Mouse (Mus musculus) testis, adult 2 months (tissue): Measurements from ENCODE around the gene 1700025G04Rik. TPM values are rescaled to one million over a fixed set of nuclear protein-coding genes. Genes with fewer than 3 reads are reported as not detected.

Experiments used
- H3K27ac ChIP-seq: fragments of 200-500 bp; 2 replicates; pipeline ENCODE4 v1.5.1; 2012; ENCODE audit warnings: low read depth, low read length; ENCODE audit not compliant: control insufficient read depth, insufficient read depth
- H3K27me3 ChIP-seq: fragments of 200-500 bp; 2 replicates; pipeline ENCODE4 v1.6.1; 2012; ENCODE audit warnings: mild to moderate bottlenecking, low read length, moderate library complexity; ENCODE audit not compliant: control insufficient read depth, insufficient read depth
- H3K36me3 ChIP-seq: fragments of 200-500 bp; 2 replicates; pipeline ENCODE4 v1.6.1; 2012; ENCODE audit warnings: mild to moderate bottlenecking, low read length; ENCODE audit not compliant: control insufficient read depth, insufficient read depth
- H3K4me1 ChIP-seq: fragments of 200-500 bp; 2 replicates; pipeline ENCODE4 v1.6.1; 2012; ENCODE audit warnings: low read length; ENCODE audit not compliant: control insufficient read depth, insufficient read depth
- H3K4me3 ChIP-seq: fragments of 200-500 bp; 2 replicates; pipeline ENCODE4 v1.5.1; 2012; ENCODE audit warnings: low read depth, mild to moderate bottlenecking, low read length, moderate library complexity, mixed read lengths; ENCODE audit not compliant: control insufficient read depth
- CTCF ChIP-seq: fragments of 200-500 bp; IDR thresholded peaks from 2 replicates; pipeline ENCODE4 v1.5.1; 2012; ENCODE audit warnings: low read depth, mild to moderate bottlenecking, inconsistent platforms, low read length, moderate library complexity; ENCODE audit not compliant: control insufficient read depth, insufficient read depth, insufficient replicate concordance
- POLR2A ChIP-seq: fragments of 200-500 bp; IDR thresholded peaks from 2 replicates; pipeline ENCODE4 v1.6.1; 2012; ENCODE audit warnings: low read depth, mild to moderate bottlenecking, inconsistent platforms, low read length, moderate library complexity; ENCODE audit not compliant: control insufficient read depth
- polyA plus RNA-seq: library from polyadenylated mRNA; depleted of rRNA; stranded (reverse); fragments of >200 nt; gene quantifications from 2 replicates; pipeline ENCODE4 v1.2.3, GENCODE M21; 2012

Gene 1700025G04Rik
- polyA plus RNA-seq, 1 experiment = 12.0 TPM

GRCm38 (mm10) chr1:151887126-151887525, 202.8 kb downstream of the 1700025G04Rik start:
- no peak overlapping the region for H3K27ac ChIP-seq
- no peaks in the 10 kb centered on the region for H3K36me3 ChIP-seq
- H3K4me1 ChIP-seq = no peaks in the 10 kb centered on the region; the same call in 1 of the 2 replicates
- TF ChIP-seq CTCF = no peak
- TF ChIP-seq POLR2A = no peak
- no peak overlapping the region for H3K4me3 ChIP-seq
- H3K27me3 ChIP-seq = no peaks in the 10 kb centered on the region

DNA sequence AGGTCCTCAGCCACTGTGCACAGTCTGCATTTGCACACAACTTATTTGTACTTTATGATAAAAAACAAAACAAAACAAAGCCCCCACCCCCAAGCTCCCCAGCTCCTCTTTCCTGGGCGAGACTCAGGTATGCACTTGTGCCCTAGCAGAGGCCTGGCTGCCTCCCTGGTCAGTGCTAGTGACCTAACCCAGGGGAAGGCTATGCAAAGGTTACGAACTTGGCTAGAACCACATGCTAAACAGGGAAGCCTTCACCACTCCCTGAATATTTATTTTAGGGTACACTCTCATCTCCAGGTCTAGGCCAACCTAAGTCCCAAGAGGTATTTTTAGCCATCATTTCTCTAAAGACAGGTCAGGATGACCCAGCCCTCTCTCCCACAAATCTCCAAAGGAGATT, 203.8 kb downstream of the 1700025G04Rik start:
- no peak overlapping the region for H3K27ac ChIP-seq
- H3K36me3 ChIP-seq = no peaks in the 10 kb centered on the region
- H3K27me3 ChIP-seq = no peaks in the 10 kb centered on the region
- H3K4me3 ChIP-seq = no peak overlapping the region
- H3K4me1 ChIP-seq = no peaks in the 10 kb centered on the region; the same call in 1 of the 2 replicates
- TF ChIP-seq POLR2A = no peak
- no peak for TF ChIP-seq CTCF

DNA sequence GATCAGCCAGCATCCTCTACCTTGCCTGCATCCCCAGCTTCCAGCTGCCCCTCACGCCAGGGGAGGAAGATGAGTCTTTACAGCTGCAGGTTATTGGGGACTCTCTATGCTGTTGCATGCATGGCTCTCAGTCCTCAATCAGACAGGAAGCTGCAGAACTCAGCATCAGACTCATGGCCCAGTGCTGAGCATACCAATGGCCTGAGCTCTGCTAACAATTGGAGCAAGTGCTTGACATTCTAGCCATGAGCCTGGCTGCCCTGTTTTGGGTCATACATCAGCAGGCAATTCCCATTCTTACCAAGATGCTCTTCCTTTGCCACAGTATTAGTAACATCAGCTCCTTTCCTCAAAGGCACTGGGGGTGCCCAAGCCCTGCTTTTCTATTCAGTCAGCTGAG, 208.7 kb downstream of the 1700025G04Rik start:
- no peaks in the 10 kb centered on the region for H3K4me1 ChIP-seq
- no peaks in the 10 kb centered on the region for H3K27me3 ChIP-seq
- TF ChIP-seq CTCF (no peak), POLR2A (no peak)
- no peak overlapping the region for H3K4me3 ChIP-seq
- H3K36me3 ChIP-seq = no peaks in the 10 kb centered on the region
- H3K27ac ChIP-seq = no peak overlapping the region

DNA sequence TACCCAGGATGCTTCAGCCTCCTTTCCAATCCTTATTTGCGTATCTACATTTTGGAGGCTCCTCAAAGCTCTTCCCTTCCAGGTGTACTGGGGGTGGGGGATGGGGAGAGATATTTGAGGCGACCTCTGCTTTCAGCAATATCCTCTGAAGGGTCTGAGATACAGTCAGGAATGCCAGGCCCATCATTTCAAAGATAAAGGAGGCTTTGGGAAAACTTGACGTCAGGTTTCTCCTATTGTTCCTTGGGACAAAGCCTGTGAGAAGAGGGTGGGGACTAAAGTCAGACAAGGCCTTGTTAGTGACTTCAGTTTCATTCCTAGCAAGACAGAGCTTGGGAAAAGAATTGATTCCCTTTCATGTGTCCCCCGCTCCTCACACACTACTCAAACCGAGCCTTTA, 209.2 kb downstream of the 1700025G04Rik start:
- Histone ChIP-seq H3K4me3 (no peak overlapping the region), H3K27ac (no peak overlapping the region), H3K36me3 (no peaks in the 10 kb centered on the region), H3K27me3 (no peaks in the 10 kb centered on the region), H3K4me1 (no peaks in the 10 kb centered on the region)
- no peak for TF ChIP-seq CTCF
- TF ChIP-seq POLR2A = no peak

GRCm38 (mm10) chr1:151879966-151880365, 210.0 kb downstream of the 1700025G04Rik start:
- no peak overlapping the region for H3K27ac ChIP-seq
- H3K27me3 ChIP-seq = no peaks in the 10 kb centered on the region
- no peaks in the 10 kb centered on the region for H3K36me3 ChIP-seq
- H3K4me1 ChIP-seq = no peaks in the 10 kb centered on the region
- no peak overlapping the region; the same call in 1 of the 2 replicates for H3K4me3 ChIP-seq
- TF ChIP-seq CTCF (no peak), POLR2A (no peak)

DNA sequence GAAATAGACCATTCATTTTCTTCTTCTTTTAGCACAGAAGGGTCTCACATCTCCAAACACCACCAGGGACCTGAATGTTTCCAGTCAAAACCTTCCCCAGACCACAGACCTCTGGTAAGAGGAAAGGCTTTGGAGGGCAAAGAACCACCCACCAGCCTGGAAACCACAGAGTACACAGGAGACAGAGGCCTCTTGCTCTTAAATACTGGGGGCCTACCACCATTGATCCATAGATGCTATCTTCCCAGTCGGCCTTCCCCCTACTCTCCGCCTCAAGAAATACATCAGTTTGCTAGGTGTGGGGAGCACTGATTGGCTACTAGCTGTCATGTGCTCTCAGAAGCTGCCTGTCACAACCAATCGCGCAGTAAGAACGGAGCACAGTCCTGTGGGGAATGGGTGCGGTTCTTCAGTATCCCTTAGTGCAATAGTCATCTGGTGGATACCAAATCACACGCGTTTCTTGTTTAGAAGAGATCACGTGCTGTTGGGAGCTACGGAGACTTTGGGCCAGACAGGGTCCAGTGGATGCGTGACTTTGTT, 210.5 kb downstream of the 1700025G04Rik start:
- TF ChIP-seq POLR2A = no peak
- no peak for TF ChIP-seq CTCF
- Histone ChIP-seq H3K36me3 (no peaks in the 10 kb centered on the region), H3K27ac (no peak overlapping the region), H3K4me3 (no peak overlapping the region), H3K27me3 (no peaks in the 10 kb centered on the region), H3K4me1 (no peaks in the 10 kb centered on the region)

GRCm38 (mm10) chr1:151878411-151878810, 211.5 kb downstream of the 1700025G04Rik start:
- TF ChIP-seq POLR2A = no peak
- no peak for TF ChIP-seq CTCF
- H3K4me1 ChIP-seq = no peaks in the 10 kb centered on the region
- no peaks in the 10 kb centered on the region for H3K36me3 ChIP-seq
- no peaks in the 10 kb centered on the region for H3K27me3 ChIP-seq
- no peak overlapping the region for H3K4me3 ChIP-seq
- H3K27ac ChIP-seq = no peak overlapping the region
